Mouse (Mus musculus): Measurements from ENCODE around the gene Cfdp1.

DNA sequence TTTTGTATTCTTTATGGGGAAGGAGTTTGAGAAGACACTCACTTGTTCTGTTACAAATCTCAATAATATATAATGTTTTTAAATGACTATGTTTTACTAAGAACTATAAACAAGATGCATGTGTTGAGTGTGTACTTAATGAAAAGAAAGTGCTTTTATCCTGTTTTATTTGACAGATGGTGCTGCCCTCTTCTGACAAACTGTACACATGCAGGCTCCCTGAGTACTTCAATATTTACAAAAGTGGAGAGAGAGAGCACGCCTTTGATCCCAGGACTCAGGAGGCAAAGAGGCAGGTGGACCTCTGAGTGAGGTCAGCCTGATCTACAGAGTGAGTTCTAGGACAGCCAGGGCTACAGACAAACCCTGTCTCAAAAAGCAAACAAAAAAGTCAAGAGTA, 18.6 kb downstream of the Cfdp1 start:
- TF ChIP-seq CTCF (IDR thresholded peaks at IDR 0.05; ENCODE audit: low read depth, low read length) (no peak), GATA1 (IDR thresholded peaks at IDR 0.05; ENCODE audit: borderline replicate concordance, low read length) (no peak), POLR2AphosphoS5 (IDR thresholded peaks at IDR 0.05; ENCODE audit: insufficient replicate concordance, low read depth, low read length) (no peak), TAL1 (conservative IDR thresholded peaks at IDR 0.05; ENCODE audit: low read depth, low read length) (no peak), GATA2 (IDR thresholded peaks at IDR 0.05; ENCODE audit: borderline replicate concordance, low read depth, low read length) (no peak)
